Mouse (Mus musculus) heart, embryonic 16.5 days (tissue): ENCODE measurements around the gene Zup1. TPM values are rescaled to one million over a fixed set of nuclear protein-coding genes. Genes with fewer than 3 reads are reported as not detected.
"Not testable (repeated sequence)": the region's sequence is repeated elsewhere in the genome, so short reads cannot be mapped to it uniquely, and the experiment has no call there.

ENCODE experiments used
- ATAC-seq: fragments of 200-750 bp; cut with Nextera tagmentation; replicated peaks from 2 replicates; pipeline ENCODE4 v1.8.0; 2017; ENCODE audit warnings: moderate number of reproducible peaks; ENCODE audit not compliant: insufficient read depth, low FRiP score; ENCODE audit errors: extremely low read depth
- H3K27ac ChIP-seq: fragments of 300-500 bp; sonication (generic); 2 replicates; pipeline ENCODE4 v1.5.1; 2014; ENCODE audit warnings: mild to moderate bottlenecking, low read length, control low read depth, moderate library complexity
- H3K27me3 ChIP-seq: fragments of 300-500 bp; sonication (generic); 2 replicates; pipeline ENCODE4 v1.6.1; 2014; ENCODE audit warnings: low read length, mixed read lengths; ENCODE audit not compliant: control insufficient read depth, insufficient read depth
- H3K36me3 ChIP-seq: fragments of 300-500 bp; sonication (generic); 2 replicates; pipeline ENCODE4 v1.6.1; 2014; ENCODE audit not compliant: control insufficient read depth, insufficient read depth
- H3K4me1 ChIP-seq: fragments of 300-500 bp; sonication (generic); 2 replicates; pipeline ENCODE4 v1.6.1; 2014; ENCODE audit warnings: low read length, mixed read lengths; ENCODE audit not compliant: control insufficient read depth, insufficient read depth
- H3K4me2 ChIP-seq: fragments of 300-500 bp; sonication (generic); 2 replicates; pipeline ENCODE4 v1.6.1; 2014; ENCODE audit warnings: low read depth, mild to moderate bottlenecking, control low read depth, low read length
- H3K4me3 ChIP-seq: fragments of 300-500 bp; sonication (generic); 2 replicates; pipeline ENCODE4 v1.5.1; 2014; ENCODE audit warnings: mild to moderate bottlenecking, control low read depth, low read length
- H3K9ac ChIP-seq: fragments of 300-500 bp; sonication (generic); 2 replicates; pipeline ENCODE4 v1.6.1; 2014; ENCODE audit warnings: low read length, control low read depth
- H3K9me3 ChIP-seq: fragments of 300-500 bp; sonication (generic); replicated peaks from 2 replicates; pipeline ENCODE4 v1.6.1; 2016; ENCODE audit warnings: low read length; ENCODE audit not compliant: control insufficient read depth
- WGBS: fragments of 180-500 bp; shearing (Covaris S2); extraction: QIAGEN DNeasy Blood & Tissue Kit; methylation state at CpG from one replicate; pipeline ENCODE4 v1.1.7; 2014; 5-methylcytosine and 5-hydroxymethylcytosine counted together
- polyA plus RNA-seq: library from polyadenylated mRNA; unstranded; fragments of >200 nt; fragmentation: Nextera tagmentation; extraction: Ambion mirVana; gene quantifications from 2 replicates; pipeline ENCODE4 v1.2.1, GENCODE M21; 2015

Gene Zup1
- polyA plus RNA-seq, 1 experiment from 2014 or later: 14.1 TPM

DNA sequence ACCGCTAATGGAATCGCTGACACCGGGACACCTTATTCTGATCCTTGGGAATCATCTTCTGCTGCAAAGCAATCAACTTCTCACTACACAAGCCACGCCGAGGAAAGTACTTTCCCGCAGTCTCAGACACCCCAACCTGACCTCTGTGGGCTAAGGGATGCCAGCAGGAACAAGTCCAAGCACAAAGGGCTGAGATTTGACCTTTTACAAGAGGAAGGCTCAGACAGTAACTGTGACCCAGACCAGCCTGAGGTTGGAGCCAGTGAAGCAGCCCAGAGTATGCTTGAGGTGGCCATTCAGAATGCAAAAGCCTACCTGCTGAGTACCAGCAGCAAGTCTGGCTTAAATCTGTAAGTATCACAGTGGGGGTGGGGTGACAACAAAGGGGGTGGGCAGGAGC, 45.6 kb downstream of the Zup1 start:
- H3K9me3 ChIP-seq: no peaks in the 10 kb centered on the region
- no peak overlapping the region for H3K27ac ChIP-seq
- H3K27me3 ChIP-seq: no peaks in the 10 kb centered on the region
- peaks cover 3% of the 10 kb centered on the region; the same call in 1 of the 2 replicates for H3K4me1 ChIP-seq
- peak overlapping the region; percentile 52 for H3K9ac ChIP-seq
- no peaks in the 10 kb centered on the region for H3K36me3 ChIP-seq
- peak overlapping the region; percentile 89 for H3K4me2 ChIP-seq
- no peak for ATAC-seq
- peak overlapping the region; percentile 64 for H3K4me3 ChIP-seq
- 3% methylated on average over 6 of the region's 6 CpGs for WGBS

DNA sequence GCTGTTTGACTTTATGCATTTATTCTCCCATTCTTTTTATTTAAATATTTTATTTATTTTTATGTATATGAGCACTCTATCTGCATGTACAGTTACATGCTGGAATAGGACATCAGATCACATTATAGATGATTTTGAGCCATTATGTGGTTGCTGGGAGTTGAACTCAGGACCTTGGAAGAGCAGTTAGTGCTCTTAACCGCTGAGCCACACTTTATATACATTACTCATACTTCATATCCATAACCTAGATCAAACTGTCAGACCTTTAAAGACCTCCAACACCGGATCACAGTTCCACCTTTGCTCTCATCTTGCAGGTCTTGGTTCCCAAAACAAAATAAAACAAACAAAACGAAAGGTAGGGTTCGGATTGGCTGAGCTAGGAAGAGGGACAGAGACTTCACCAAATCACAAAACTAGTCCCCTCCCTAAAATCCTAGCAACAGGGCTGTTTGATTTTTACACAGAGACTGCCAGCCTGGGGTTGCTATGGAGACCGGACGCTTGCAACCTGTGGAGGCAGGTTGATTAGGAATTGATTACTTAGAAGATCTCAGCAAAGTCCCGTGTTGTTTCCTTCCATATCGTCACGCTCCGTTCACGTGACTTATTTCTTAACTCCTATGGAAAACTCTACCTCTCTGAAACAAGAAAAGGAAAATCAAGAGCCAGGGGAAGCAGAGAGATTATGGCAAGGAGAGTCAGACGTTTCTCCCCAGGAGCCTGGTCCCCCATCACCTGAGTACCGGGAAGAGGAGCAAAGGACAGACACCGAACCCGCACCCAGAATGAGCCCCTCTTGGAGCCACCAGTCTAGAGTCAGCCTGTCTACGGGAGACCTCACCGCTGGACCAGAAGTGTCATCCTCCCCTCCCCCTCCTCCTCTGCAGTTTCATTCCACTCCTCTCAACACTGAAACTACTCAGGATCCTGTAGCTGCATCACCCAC, 46.3 kb downstream of the Zup1 start, which contains the start of gene Rsph4a:
TSS of gene Rsph4a (plus strand) at position 582 of the 952 bp plus-strand sequence.
- Histone ChIP-seq H3K4me1 (peaks cover 3% of the 10 kb centered on the region; the same call in 1 of the 2 replicates), H3K9me3 (no peaks in the 10 kb centered on the region), H3K27me3 (no peaks in the 10 kb centered on the region), H3K4me2 (peak within 1 kb of the TSS; percentile 89), H3K36me3 (no peaks in the 10 kb centered on the region), H3K9ac (peak within 1 kb of the TSS; percentile 52), H3K27ac (no peak within 1 kb of the TSS), H3K4me3 (peak within 1 kb of the TSS; percentile 64)
- WGBS: 6% methylated on average over 17 of the region's 17 CpGs
- ATAC-seq: peak; percentile 55

DNA sequence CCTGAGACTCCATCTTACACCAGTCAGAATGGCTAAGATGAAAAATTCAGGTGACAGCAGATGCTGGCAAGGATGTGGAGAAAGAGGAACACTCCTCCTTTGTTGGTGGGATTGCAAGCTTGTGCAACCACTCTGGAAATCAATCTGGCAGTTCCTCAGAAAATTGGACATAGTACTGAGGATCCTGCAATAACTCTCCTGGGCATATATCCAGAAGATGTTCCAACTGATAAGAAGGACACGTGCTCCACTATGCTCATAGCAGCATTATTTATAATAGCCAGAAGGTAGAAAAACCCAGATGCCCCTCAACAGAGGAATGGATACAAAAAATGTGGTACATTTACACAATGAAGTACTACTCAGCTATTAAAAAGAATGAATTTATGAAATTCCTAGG, 49.5 kb downstream of the Zup1 start:
- H3K9me3 ChIP-seq, H3K27me3 ChIP-seq, H3K4me1 ChIP-seq, ATAC-seq, H3K36me3 ChIP-seq, H3K9ac ChIP-seq, H3K27ac ChIP-seq, H3K4me3 ChIP-seq, H3K4me2 ChIP-seq: not testable (repeated sequence)
- 69% methylated on average over 1 of the region's 1 CpGs for WGBS

DNA sequence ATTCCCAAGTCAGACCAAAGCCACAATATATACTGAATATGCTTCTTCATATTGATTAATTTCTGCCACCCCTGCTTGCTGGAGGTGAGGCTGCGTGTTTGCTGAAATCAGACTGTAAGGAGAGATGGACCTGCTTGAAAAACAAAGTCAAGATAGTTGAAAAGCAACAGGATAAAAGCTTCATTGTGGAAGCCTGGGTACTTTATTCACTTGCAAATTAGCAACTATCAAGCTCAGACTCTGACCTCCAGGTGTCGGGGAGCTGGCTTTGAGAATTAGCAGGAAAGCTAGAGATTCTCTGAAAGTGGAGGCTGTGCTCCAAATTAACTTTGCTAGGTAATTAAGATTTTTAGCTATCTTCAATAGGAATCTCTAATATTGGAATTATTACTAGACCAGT, 68.7 kb downstream of the Zup1 start:
- not testable (repeated sequence) for H3K9ac ChIP-seq, ATAC-seq, H3K36me3 ChIP-seq, H3K9me3 ChIP-seq, H3K27ac ChIP-seq, H3K4me1 ChIP-seq, H3K4me2 ChIP-seq, H3K4me3 ChIP-seq, H3K27me3 ChIP-seq
- 83% methylated on average over 2 of the region's 2 CpGs for WGBS

DNA sequence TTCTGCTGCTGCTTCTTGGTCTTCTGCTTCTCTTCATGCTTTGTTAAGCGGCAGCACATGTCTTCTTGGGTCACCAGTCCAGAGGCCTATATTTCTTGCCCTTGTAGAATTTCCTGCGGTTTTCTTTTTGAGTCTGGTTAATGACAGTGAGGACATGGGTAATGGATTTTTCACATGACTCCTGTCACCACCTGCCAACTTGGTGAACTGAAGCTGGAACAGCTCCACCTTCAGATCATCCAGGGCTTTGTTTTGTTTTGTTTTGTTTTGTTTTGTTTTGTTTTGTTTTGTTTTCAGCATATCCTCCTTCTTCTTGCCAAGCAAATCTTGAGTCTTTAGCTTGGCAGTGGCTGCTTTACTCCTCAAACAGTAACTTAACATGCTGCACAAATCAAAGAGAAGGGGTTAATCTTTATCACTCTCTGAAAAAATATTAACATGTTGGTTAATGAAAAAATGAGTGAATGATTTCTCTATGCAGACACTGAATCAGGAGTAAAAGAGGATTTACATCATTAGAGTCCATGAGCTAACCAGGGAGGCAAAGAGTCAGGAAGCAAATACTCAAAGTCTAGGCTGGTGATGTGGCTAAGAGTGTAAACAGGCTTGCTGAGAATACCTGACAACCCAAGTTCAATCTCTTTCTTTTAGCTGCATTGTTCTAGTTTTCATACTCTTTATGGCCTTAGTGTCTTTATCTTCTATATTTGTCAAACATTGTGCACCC, 78.2 kb downstream of the Zup1 start:
- H3K4me1 ChIP-seq: no peaks in the 10 kb centered on the region
- no peak overlapping the region for H3K27ac ChIP-seq
- no peak overlapping the region for H3K4me2 ChIP-seq
- H3K36me3 ChIP-seq: no peaks in the 10 kb centered on the region
- H3K4me3 ChIP-seq: no peak overlapping the region
- H3K27me3 ChIP-seq: no peaks in the 10 kb centered on the region
- H3K9me3 ChIP-seq: no peaks in the 10 kb centered on the region
- 70% methylated on average over 2 of the region's 2 CpGs for WGBS
- no peak overlapping the region for H3K9ac ChIP-seq
- no peak for ATAC-seq

DNA sequence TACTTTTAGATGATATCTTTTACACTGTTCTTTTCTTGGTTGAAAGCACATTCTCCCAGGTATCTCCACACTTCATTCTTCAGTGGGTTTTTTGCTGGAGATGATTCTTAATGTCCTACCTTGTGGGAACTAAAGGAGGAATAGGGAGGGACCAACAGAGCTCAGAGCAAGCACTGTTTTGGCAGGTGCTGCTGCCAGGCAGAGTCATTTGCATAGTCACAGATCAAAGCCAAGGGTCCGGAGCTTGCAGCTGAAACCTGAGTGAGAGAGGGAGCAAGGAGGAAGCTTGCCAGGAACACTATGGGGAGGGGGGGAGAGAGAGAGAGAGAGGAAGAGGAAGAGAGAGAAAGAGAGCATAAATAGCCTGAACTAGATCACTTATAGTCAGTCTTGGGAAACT, 80.6 kb downstream of the Zup1 start:
- H3K9me3 ChIP-seq: no peaks in the 10 kb centered on the region
- no peak for ATAC-seq
- no peaks in the 10 kb centered on the region for H3K36me3 ChIP-seq
- WGBS: 21% methylated on average over 1 of the region's 1 CpGs
- no peaks in the 10 kb centered on the region for H3K27me3 ChIP-seq
- no peak overlapping the region for H3K27ac ChIP-seq
- H3K9ac ChIP-seq: no peak overlapping the region
- H3K4me3 ChIP-seq: no peak overlapping the region
- no peak overlapping the region for H3K4me2 ChIP-seq
- H3K4me1 ChIP-seq: no peaks in the 10 kb centered on the region

Other genes with a start within 250 kb of the Zup1 start
- not detected in 2 replicates for gene Sult3a2, start 164.6 kb downstream of the Zup1 start, polyA plus RNA-seq
- gene Sult3a1, start 93.5 kb downstream of the Zup1 start, polyA plus RNA-seq: not detected in 2 replicates
- gene Rsph4a, start 46.2 kb downstream of the Zup1 start, polyA plus RNA-seq: 0.20 and 0.25 TPM in 2 replicates
- gene Rwdd1, start 68.4 kb upstream of the Zup1 start, polyA plus RNA-seq: 89.5 and 94.5 TPM in 2 replicates
- not detected in 2 replicates for gene Trappc3l, start 86.3 kb upstream of the Zup1 start, polyA plus RNA-seq
- gene Calhm4, start 93.0 kb upstream of the Zup1 start, polyA plus RNA-seq: not detected in 2 replicates
- gene Calhm5, start 145.2 kb upstream of the Zup1 start, polyA plus RNA-seq: 1.8 TPM in 2 replicates
- 0.59 and 1.8 TPM in 2 replicates for gene Calhm6, start 176.7 kb upstream of the Zup1 start, polyA plus RNA-seq